Mouse (Mus musculus) MEL (cell line): ENCODE measurements around the gene Herc1. TPM values are rescaled to one million over a fixed set of nuclear protein-coding genes. Genes with fewer than 3 reads are reported as not detected.

Experiments used
- DNase-seq: peaks from one replicate; pipeline ENCODE4 v3.0.0; 2011; ENCODE audit warnings: low read depth, low spot score
- H3K27ac ChIP-seq: 2 replicates; pipeline ENCODE4 v1.5.1; 2012; ENCODE audit warnings: low read depth, mild to moderate bottlenecking, control low read depth, low read length, moderate library complexity; ENCODE audit not compliant: control insufficient read depth
- H3K27me3 ChIP-seq, 2 experiments: fragments of 150-350 bp in 1 of 2; sonication (generic) in 1 of 2; 2 replicates each; pipeline ENCODE4 v1.6.1; 2012; ENCODE audit warnings: low read length in 2 of 2, mild to moderate bottlenecking in 2 of 2, improper control_type of control experiment in 1 of 2, moderate library complexity in 1 of 2; ENCODE audit not compliant: insufficient read depth in 2 of 2, control insufficient read depth in 1 of 2
- H3K36me3 ChIP-seq, 2 experiments: 2 replicates each; pipeline ENCODE4 v1.6.1; 2012 to 2014; ENCODE audit warnings: low read length in 2 of 2, improper control_type of control experiment in 1 of 2, inconsistent platforms in 1 of 2, mild to moderate bottlenecking in 1 of 2; ENCODE audit not compliant: insufficient read depth in 2 of 2, control insufficient read depth in 1 of 2
- H3K4me1 ChIP-seq, 2 experiments: fragments of 150-350 bp in 1 of 2; sonication (generic) in 1 of 2; 2 replicates each; pipeline ENCODE4 v1.6.1; 2012; ENCODE audit warnings: low read length in 2 of 2, improper control_type of control experiment in 1 of 2, mild to moderate bottlenecking in 1 of 2; ENCODE audit not compliant: insufficient read depth in 2 of 2, control insufficient read depth in 1 of 2
- H3K4me3 ChIP-seq, 2 experiments: fragments of 150-350 bp in 1 of 2; sonication (generic) in 1 of 2; 2 replicates each; pipeline ENCODE4 v1.5.1; 2012; ENCODE audit warnings: low read depth in 2 of 2, low read length in 2 of 2, mild to moderate bottlenecking in 2 of 2, moderate library complexity in 2 of 2, control low read depth in 1 of 2, improper control_type of control experiment in 1 of 2; ENCODE audit not compliant: control insufficient read depth in 1 of 2, insufficient read depth in 1 of 2
- H3K79me2 ChIP-seq: 2 replicates; pipeline ENCODE4 v1.6.1; 2012; ENCODE audit warnings: mild to moderate bottlenecking, low read length, moderate library complexity; ENCODE audit not compliant: control insufficient read depth, poor library complexity, insufficient read depth
- H3K9ac ChIP-seq: 2 replicates; pipeline ENCODE4 v1.6.1; 2012; ENCODE audit warnings: low read depth, mild to moderate bottlenecking, control low read depth, low read length, moderate library complexity; ENCODE audit not compliant: control insufficient read depth, poor library complexity, severe bottlenecking
- H3K9me3 ChIP-seq: fragments of 150-350 bp; sonication (generic); replicated peaks from 2 replicates; pipeline ENCODE4 v1.6.1; 2012; ENCODE audit warnings: mild to moderate bottlenecking, low read length, improper control_type of control experiment, moderate library complexity; ENCODE audit not compliant: insufficient read depth
- E2F4 ChIP-seq: IDR thresholded peaks from 2 replicates; pipeline ENCODE4 v1.6.1; 2011; ENCODE audit warnings: low read depth, low read length, improper control_type of control experiment, borderline replicate concordance
- ELF1 ChIP-seq: IDR thresholded peaks from 2 replicates; pipeline ENCODE4 v1.6.1; 2014; ENCODE audit warnings: low read depth, mild to moderate bottlenecking, inconsistent platforms, low read length, improper control_type of control experiment, moderate library complexity
- ETS1 ChIP-seq: IDR thresholded peaks from 2 replicates; pipeline ENCODE4 v1.6.1; 2012; ENCODE audit warnings: low read depth, mild to moderate bottlenecking, inconsistent platforms, low read length, improper control_type of control experiment, moderate library complexity
- GABPA ChIP-seq: IDR thresholded peaks from 2 replicates; pipeline ENCODE4 v1.6.1; 2012; ENCODE audit warnings: low read depth, mild to moderate bottlenecking, inconsistent platforms, low read length, improper control_type of control experiment, moderate library complexity
- GATA1 ChIP-seq: IDR thresholded peaks from 2 replicates; pipeline ENCODE4 v1.6.1; 2011; ENCODE audit warnings: low read depth, low read length, improper control_type of control experiment
- HCFC1 ChIP-seq: IDR thresholded peaks from 2 replicates; pipeline ENCODE4 v1.6.1; 2012; ENCODE audit warnings: low read depth, mild to moderate bottlenecking, inconsistent platforms, low read length, improper control_type of control experiment, moderate library complexity
- MXI1 ChIP-seq: IDR thresholded peaks from 2 replicates; pipeline ENCODE4 v1.6.1; 2011; ENCODE audit warnings: mild to moderate bottlenecking, low read depth, low read length, improper control_type of control experiment
- MYC ChIP-seq: IDR thresholded peaks from 2 replicates; pipeline ENCODE4 v1.6.1; 2011; ENCODE audit warnings: low read depth, mild to moderate bottlenecking, low read length, improper control_type of control experiment, moderate library complexity
- NELFE ChIP-seq: IDR thresholded peaks from 2 replicates; pipeline ENCODE4 v1.6.1; 2011; ENCODE audit warnings: low read depth, low read length, improper control_type of control experiment
- NRF1 ChIP-seq: IDR thresholded peaks from 2 replicates; pipeline ENCODE4 v1.6.1; 2014; ENCODE audit warnings: low read depth, mild to moderate bottlenecking, inconsistent platforms, low read length, improper control_type of control experiment, moderate library complexity; ENCODE audit not compliant: poor library complexity, insufficient read depth, severe bottlenecking
- SIN3A ChIP-seq: IDR thresholded peaks from 2 replicates; pipeline ENCODE4 v1.6.1; 2012; ENCODE audit warnings: low read length, improper control_type of control experiment, inconsistent platforms
- TBP ChIP-seq: IDR thresholded peaks from 2 replicates; pipeline ENCODE4 v1.8.0; 2011; ENCODE audit warnings: low read depth, low read length, improper control_type of control experiment
- UBTF ChIP-seq: IDR thresholded peaks from 2 replicates; pipeline ENCODE4 v1.6.1; 2012; ENCODE audit warnings: low read depth, mild to moderate bottlenecking, inconsistent platforms, low read length, improper control_type of control experiment, moderate library complexity, borderline replicate concordance; ENCODE audit not compliant: insufficient read depth
- polyA plus RNA-seq, 2 experiments: library from polyadenylated mRNA; stranded (reverse) in 1 of 2; unstranded in 1 of 2; fragments of >175 nt in 1 of 2; fragments of >200 nt in 1 of 2; gene quantifications; 2 replicates each; pipeline versions ENCODE4 v1.2.1 to v1.2.4; 2012; ENCODE audit warnings: low replicate concordance in 2 of 2, low read depth in 1 of 2; ENCODE audit not compliant: insufficient read length in 2 of 2, insufficient read depth in 1 of 2, missing spikeins in 1 of 2
- total RNA-seq: library from RNA; depleted of rRNA; stranded (reverse); fragments of 300-350 nt; gene quantifications from 2 replicates; pipeline ENCODE4 v1.2.3, GENCODE M21; 2012

The Herc1 gene
- total and polyA plus RNA-seq, 3 experiments: 22.7 to 28.8 (median 23.2) TPM

- TF ChIP-seq ELF1 (0 out of 2 replicates have a peak, but pooled peaks have one; percentile 13), UBTF (no peak), NRF1 (no peak), E2F4 (no peak)
These were observed at the start of gene Herc1 (continued) for GRCm38 (mm10) chr9:66349860-66350787.

GRCm38 (mm10) chr9:66304320-66305090 is 45.7 kb upstream of the Herc1 start:
- no peaks in the 10 kb centered on the region for H3K27me3 ChIP-seq
- H3K27ac ChIP-seq: no peak overlapping the region
- H3K36me3 ChIP-seq: peaks cover 0 to 11% of the 10 kb centered on the region in 2 experiments; a peak in 2 of 4 replicates
- peaks cover 9 to 21% of the 10 kb centered on the region in 2 experiments for H3K4me1 ChIP-seq
- H3K79me2 ChIP-seq: no peaks in the 10 kb centered on the region; the same call in 1 of the 2 replicates
- no peak for TF ChIP-seq NRF1
- peak; percentile 41; the same call in 1 of the 2 replicates for TF ChIP-seq GABPA
- H3K9ac ChIP-seq: peak overlapping the region; percentile 71; the same call in 1 of the 2 replicates
- no peaks in the 10 kb centered on the region for H3K9me3 ChIP-seq
- peak overlapping the region; percentile 89 to 95 for H3K4me3 ChIP-seq
- DNase-seq: no peak

- Histone ChIP-seq H3K9ac (peak overlapping the region; percentile 71), H3K27ac (peak overlapping the region; percentile 40), H3K9me3 (no peaks in the 10 kb centered on the region), H3K79me2 (no peaks in the 10 kb centered on the region; the same call in 1 of the 2 replicates), H3K36me3 (peaks cover 0 to 11% of the 10 kb centered on the region in 2 experiments; a peak in 2 of 4 replicates), H3K4me3 (peak overlapping the region; percentile 89 to 95), H3K27me3 (no peaks in the 10 kb centered on the region), H3K4me1 (peaks cover 8 to 17% of the 10 kb centered on the region in 2 experiments)
- peak; percentile 63 for DNase-seq
- TF ChIP-seq MXI1: peak; percentile 55
- no peak for TF ChIP-seq NELFE
- TF ChIP-seq ETS1: peak; percentile 76
- no peak for TF ChIP-seq HCFC1
- peak; percentile 87 for TF ChIP-seq SIN3A
- no peak for TF ChIP-seq MYC
- no peak for TF ChIP-seq ELF1
- TF ChIP-seq GATA1: no peak; the same call in 1 of the 2 replicates
- TF ChIP-seq TBP: peak; percentile 37; the same call in 1 of the 2 replicates
These were observed 44.8 kb upstream of the Herc1 start for GRCm38 (mm10) chr9:66305121-66306112.
